Mouse (Mus musculus): ENCODE measurements around the gene Mfsd13b.

- TF ChIP-seq ZNF384 (IDR thresholded peaks at IDR 0.05; ENCODE audit: low read depth, low read length) (no peak), HCFC1 (IDR thresholded peaks at IDR 0.05; ENCODE audit: borderline replicate concordance, insufficient read depth, low read length) (no peak), CHD2 (IDR thresholded peaks at IDR 0.05; ENCODE audit: low read depth, low read length) (no peak), MAFK (IDR thresholded peaks at IDR 0.05; ENCODE audit: insufficient read depth, low read depth, low read length) (no peak), ZC3H11A (IDR thresholded peaks at IDR 0.05; ENCODE audit: borderline replicate concordance, low read depth, low read length) (no peak)
Measured at GRCm38 (mm10) chr7:121053071-121053470, 70.8 kb downstream of the Mfsd13b start.

Data from ES-E14 (cell line).